Mouse (Mus musculus): ENCODE measurements at regions not wholly inside any gene's neighbourhood (a gene's known extent, or its start where the extent isn't known, plus 50 kb on each side); places are given as distances from the start of the nearest gene placed in this dataset.

DNA sequence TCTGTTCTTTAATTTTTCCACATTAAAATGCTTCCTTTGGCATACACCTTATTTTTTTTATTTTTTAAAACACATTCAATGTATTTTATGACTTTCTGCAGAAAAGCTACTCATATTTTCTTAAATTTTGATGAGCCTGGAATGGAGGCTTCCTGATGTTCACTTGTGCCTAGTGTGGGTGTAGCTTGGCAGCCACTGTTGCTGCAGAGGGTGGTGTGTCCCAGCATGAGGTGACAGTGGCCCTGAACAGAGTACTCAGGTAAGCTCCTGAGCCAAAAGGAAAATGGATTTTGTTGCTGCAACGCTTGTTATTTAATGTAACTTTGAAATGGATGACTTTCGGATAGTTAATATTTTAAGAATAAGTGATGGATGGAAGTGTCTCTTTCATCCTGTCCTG lies 170.6 kb downstream of the Eipr1 start:
- H3K36me3 ChIP-seq (ENCODE audit: insufficient read depth, low read length) = no peaks in the 10 kb centered on the region
- H3K27me3 ChIP-seq (ENCODE audit: insufficient read depth, low read length) = 0 out of 2 replicates have a peak, but pooled peaks cover 2% of the 10 kb centered on the region
- H3K9me3 ChIP-seq (ENCODE audit: low read length) = no peaks in the 10 kb centered on the region
- H3K4me1 ChIP-seq (replicated peaks; ENCODE audit: low read depth, low read length) = no peaks in the 10 kb centered on the region
- no peak overlapping the region for H3K4me3 ChIP-seq (replicated peaks; ENCODE audit: low read length)
- TF ChIP-seq NANOG (IDR thresholded peaks at IDR 0.05; ENCODE audit: borderline replicate concordance, low read length) = no peak
- no peak for TF ChIP-seq POU5F1 (IDR thresholded peaks at IDR 0.05; ENCODE audit: borderline replicate concordance, low read length)
- no peak for TF ChIP-seq CTCF (conservative IDR thresholded peaks at IDR 0.05; ENCODE audit: low read length)

- H3K27me3 ChIP-seq (ENCODE audit: insufficient read depth, low read length) = 0 out of 2 replicates have a peak, but pooled peaks cover 2% of the 10 kb centered on the region
- TF ChIP-seq NANOG (IDR thresholded peaks at IDR 0.05; ENCODE audit: borderline replicate concordance, low read length) = no peak
- H3K4me1 ChIP-seq (replicated peaks; ENCODE audit: low read depth, low read length) = no peaks in the 10 kb centered on the region
These were observed 173.6 kb downstream of the Eipr1 start for GRCm38 (mm10) chr12:28925206-28925605.

GRCm38 (mm10) chr12:28939936-28940335 lies 188.3 kb downstream of the Eipr1 start:
- no peaks in the 10 kb centered on the region for H3K27me3 ChIP-seq (ENCODE audit: insufficient read depth, low read length)
- H3K4me1 ChIP-seq (replicated peaks; ENCODE audit: low read depth, low read length) = no peaks in the 10 kb centered on the region
- no peaks in the 10 kb centered on the region for H3K36me3 ChIP-seq (ENCODE audit: insufficient read depth, low read length)
- no peaks in the 10 kb centered on the region for H3K9me3 ChIP-seq (ENCODE audit: low read length)
- H3K4me3 ChIP-seq (replicated peaks; ENCODE audit: low read length) = no peak overlapping the region
- TF ChIP-seq CTCF (conservative IDR thresholded peaks at IDR 0.05; ENCODE audit: low read length) = no peak
- no peak for TF ChIP-seq POU5F1 (IDR thresholded peaks at IDR 0.05; ENCODE audit: borderline replicate concordance, low read length)

More at GRCm38 (mm10) chr12:28925206-28925605, 173.6 kb downstream of the Eipr1 start:
- H3K36me3 ChIP-seq (ENCODE audit: insufficient read depth, low read length) = no peaks in the 10 kb centered on the region
- no peak overlapping the region for H3K4me3 ChIP-seq (replicated peaks; ENCODE audit: low read length)
- no peaks in the 10 kb centered on the region for H3K9me3 ChIP-seq (ENCODE audit: low read length)

- H3K4me1 ChIP-seq (replicated peaks; ENCODE audit: low read depth, low read length) = 0 out of 2 replicates have a peak, but pooled peaks cover 4% of the 10 kb centered on the region
- H3K27me3 ChIP-seq (ENCODE audit: insufficient read depth, low read length) = no peaks in the 10 kb centered on the region
- H3K4me3 ChIP-seq (replicated peaks; ENCODE audit: low read length) = no peak overlapping the region
- H3K36me3 ChIP-seq (ENCODE audit: insufficient read depth, low read length) = no peaks in the 10 kb centered on the region
- no peaks in the 10 kb centered on the region for H3K9me3 ChIP-seq (ENCODE audit: low read length)
- TF ChIP-seq NANOG (IDR thresholded peaks at IDR 0.05; ENCODE audit: borderline replicate concordance, low read length) (no peak), POU5F1 (IDR thresholded peaks at IDR 0.05; ENCODE audit: borderline replicate concordance, low read length) (no peak), CTCF (conservative IDR thresholded peaks at IDR 0.05; ENCODE audit: low read length) (no peak)
These were observed 197.3 kb downstream of the Eipr1 start for GRCm38 (mm10) chr12:28948889-28949288.

- no peaks in the 10 kb centered on the region for H3K27me3 ChIP-seq (ENCODE audit: insufficient read depth, low read length)
- no peak overlapping the region for H3K4me3 ChIP-seq (replicated peaks; ENCODE audit: low read length)
- TF ChIP-seq POU5F1 (IDR thresholded peaks at IDR 0.05; ENCODE audit: borderline replicate concordance, low read length) (no peak), CTCF (conservative IDR thresholded peaks at IDR 0.05; ENCODE audit: low read length) (no peak), NANOG (IDR thresholded peaks at IDR 0.05; ENCODE audit: borderline replicate concordance, low read length) (no peak)
- no peaks in the 10 kb centered on the region for H3K9me3 ChIP-seq (ENCODE audit: low read length)
- no peaks in the 10 kb centered on the region for H3K36me3 ChIP-seq (ENCODE audit: insufficient read depth, low read length)
- H3K4me1 ChIP-seq (replicated peaks; ENCODE audit: low read depth, low read length) = 0 out of 2 replicates have a peak, but pooled peaks cover 4% of the 10 kb centered on the region
These were observed 197.7 kb downstream of the Eipr1 start for GRCm38 (mm10) chr12:28949307-28949706.

GRCm38 (mm10) chr12:28957155-28957554 lies 205.6 kb downstream of the Eipr1 start:
- Histone ChIP-seq H3K4me1 (replicated peaks; ENCODE audit: low read depth, low read length) (no peaks in the 10 kb centered on the region), H3K9me3 (ENCODE audit: low read length) (no peaks in the 10 kb centered on the region), H3K27me3 (ENCODE audit: insufficient read depth, low read length) (no peaks in the 10 kb centered on the region), H3K36me3 (ENCODE audit: insufficient read depth, low read length) (no peaks in the 10 kb centered on the region), H3K4me3 (replicated peaks; ENCODE audit: low read length) (no peak overlapping the region)
- TF ChIP-seq NANOG (IDR thresholded peaks at IDR 0.05; ENCODE audit: borderline replicate concordance, low read length) (no peak), CTCF (conservative IDR thresholded peaks at IDR 0.05; ENCODE audit: low read length) (no peak), POU5F1 (IDR thresholded peaks at IDR 0.05; ENCODE audit: borderline replicate concordance, low read length) (no peak)

DNA sequence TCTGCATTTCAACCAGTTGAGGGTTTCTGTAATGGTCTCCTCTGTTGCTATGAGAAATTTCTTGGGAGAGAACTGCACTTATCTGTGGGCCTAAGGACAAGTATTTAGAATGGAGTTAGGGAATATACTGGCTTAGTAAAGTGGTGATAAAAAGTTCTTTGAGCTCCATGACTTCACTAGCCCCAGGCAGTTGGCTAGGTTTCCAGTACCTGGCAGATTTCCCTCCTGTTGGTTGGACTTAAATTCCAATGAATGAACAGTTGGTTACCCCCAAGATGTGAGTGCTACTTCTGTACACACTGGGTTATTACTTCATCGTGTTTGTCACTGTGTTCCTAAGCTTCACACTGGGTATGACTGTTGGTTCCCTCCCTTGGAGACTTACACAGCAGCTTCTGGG lies 207.1 kb downstream of the Eipr1 start:
- no peaks in the 10 kb centered on the region for H3K36me3 ChIP-seq (ENCODE audit: insufficient read depth, low read length)
- no peak overlapping the region for H3K4me3 ChIP-seq (replicated peaks; ENCODE audit: low read length)
- no peaks in the 10 kb centered on the region for H3K27me3 ChIP-seq (ENCODE audit: insufficient read depth, low read length)
- TF ChIP-seq NANOG (IDR thresholded peaks at IDR 0.05; ENCODE audit: borderline replicate concordance, low read length) = no peak
- TF ChIP-seq CTCF (conservative IDR thresholded peaks at IDR 0.05; ENCODE audit: low read length) = no peak
- TF ChIP-seq POU5F1 (IDR thresholded peaks at IDR 0.05; ENCODE audit: borderline replicate concordance, low read length) = no peak
- H3K9me3 ChIP-seq (ENCODE audit: low read length) = no peaks in the 10 kb centered on the region
- H3K4me1 ChIP-seq (replicated peaks; ENCODE audit: low read depth, low read length) = no peaks in the 10 kb centered on the region

DNA sequence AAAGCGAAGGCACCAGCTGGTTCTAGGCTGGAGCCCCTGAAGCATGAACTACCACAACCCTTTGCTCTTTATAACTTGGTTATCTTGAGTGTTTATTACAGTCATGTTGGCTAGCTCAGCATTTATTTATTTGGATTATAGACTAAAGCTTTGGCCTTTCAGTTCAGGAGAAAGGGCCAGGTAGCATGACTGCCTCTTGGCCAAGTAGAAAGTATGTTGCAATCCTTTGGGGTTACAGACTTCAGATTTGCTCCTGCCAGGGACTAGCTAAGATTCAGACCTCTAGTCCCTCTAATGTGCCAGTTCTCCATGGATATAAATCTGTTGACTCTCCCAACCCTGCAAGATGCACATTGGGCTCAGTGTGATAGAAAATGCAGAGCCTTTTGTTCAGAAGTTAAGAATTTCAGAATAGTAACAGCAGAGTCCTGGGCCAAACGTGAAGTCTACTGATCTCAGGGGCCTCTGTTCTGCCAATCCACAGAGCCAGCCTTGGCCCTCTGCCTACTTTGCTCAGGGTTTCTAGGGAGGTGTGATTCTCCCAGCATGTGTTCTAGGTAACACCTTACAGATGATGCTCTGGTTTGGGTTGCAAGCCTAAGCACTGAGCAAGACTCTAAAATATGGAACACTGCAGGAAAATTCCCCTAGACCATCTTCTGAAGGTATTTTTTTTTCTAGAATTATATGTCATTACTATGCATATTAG lies 218.2 kb downstream of the Eipr1 start:
- Histone ChIP-seq H3K36me3 (ENCODE audit: insufficient read depth, low read length) (no peaks in the 10 kb centered on the region), H3K4me3 (replicated peaks; ENCODE audit: low read length) (no peak overlapping the region), H3K9me3 (ENCODE audit: low read length) (no peaks in the 10 kb centered on the region), H3K4me1 (replicated peaks; ENCODE audit: low read depth, low read length) (0 out of 2 replicates have a peak, but pooled peaks cover 6% of the 10 kb centered on the region), H3K27me3 (ENCODE audit: insufficient read depth, low read length) (no peaks in the 10 kb centered on the region)
- TF ChIP-seq CTCF (conservative IDR thresholded peaks at IDR 0.05; ENCODE audit: low read length) (no peak), NANOG (IDR thresholded peaks at IDR 0.05; ENCODE audit: borderline replicate concordance, low read length) (no peak), POU5F1 (IDR thresholded peaks at IDR 0.05; ENCODE audit: borderline replicate concordance, low read length) (no peak)

GRCm38 (mm10) chr12:28974571-28975041 lies 223.0 kb downstream of the Eipr1 start:
- H3K27me3 ChIP-seq (ENCODE audit: insufficient read depth, low read length) = no peaks in the 10 kb centered on the region
- TF ChIP-seq NANOG (IDR thresholded peaks at IDR 0.05; ENCODE audit: borderline replicate concordance, low read length) (no peak), POU5F1 (IDR thresholded peaks at IDR 0.05; ENCODE audit: borderline replicate concordance, low read length) (no peak), CTCF (conservative IDR thresholded peaks at IDR 0.05; ENCODE audit: low read length) (peak; percentile 62)

More at GRCm38 (mm10) chr12:28974571-28975041, 223.0 kb downstream of the Eipr1 start:
- no peaks in the 10 kb centered on the region for H3K36me3 ChIP-seq (ENCODE audit: insufficient read depth, low read length)
- H3K4me3 ChIP-seq (replicated peaks; ENCODE audit: low read length) = no peak overlapping the region
- H3K9me3 ChIP-seq (ENCODE audit: low read length) = no peaks in the 10 kb centered on the region
- H3K4me1 ChIP-seq (replicated peaks; ENCODE audit: low read depth, low read length) = 0 out of 2 replicates have a peak, but pooled peaks cover 6% of the 10 kb centered on the region

Measured in E14TG2a.4 (cell line).